Mouse (Mus musculus): ENCODE measurements around the gene Rab5b. TPM values are rescaled to one million over a fixed set of nuclear protein-coding genes. Genes with fewer than 3 reads are reported as not detected.
A peak's percentile ranks its signal among the peaks of the same experiment; 100 is the strongest.

Gene Rab5b
- polyA plus RNA-seq, 1 experiment from 2014 or later: 82.9 TPM

GRCm38 (mm10) chr10:128659490-128659889 is 36.6 kb downstream of the Rab5b start:
- H3K9ac ChIP-seq (ENCODE audit: low read length): no peak overlapping the region
- H3K4me1 ChIP-seq (ENCODE audit: control insufficient read depth, insufficient read depth, low read length): no peaks in the 10 kb centered on the region
- 55% methylated on average over 9 of the region's 9 CpGs for WGBS
- no peak for ATAC-seq (ENCODE audit: insufficient read depth, low FRiP score, low TSS enrichment)
- H3K27me3 ChIP-seq (ENCODE audit: control insufficient read depth, insufficient read depth, low read length): no peaks in the 10 kb centered on the region
- no peak overlapping the region for H3K4me2 ChIP-seq (ENCODE audit: low read depth)
- H3K4me3 ChIP-seq (ENCODE audit: low read depth, low read length): no peak overlapping the region
- no peaks in the 10 kb centered on the region for H3K9me3 ChIP-seq (ENCODE audit: control insufficient read depth, low read length)
- H3K36me3 ChIP-seq (ENCODE audit: control insufficient read depth, insufficient read depth, low read length): no peaks in the 10 kb centered on the region
- DNase-seq (ENCODE audit: low spot score): no peak
- H3K27ac ChIP-seq (ENCODE audit: low read depth, low read length): no peak overlapping the region

GRCm38 (mm10) chr10:128657844-128658243 is 38.2 kb downstream of the Rab5b start:
- H3K27me3 ChIP-seq (ENCODE audit: control insufficient read depth, insufficient read depth, low read length): no peaks in the 10 kb centered on the region
- no peak overlapping the region for H3K9ac ChIP-seq (ENCODE audit: low read length)
- H3K4me2 ChIP-seq (ENCODE audit: low read depth): no peak overlapping the region
- no peaks in the 10 kb centered on the region for H3K4me1 ChIP-seq (ENCODE audit: control insufficient read depth, insufficient read depth, low read length)
- H3K4me3 ChIP-seq (ENCODE audit: low read depth, low read length): no peak overlapping the region
- no peak overlapping the region for H3K27ac ChIP-seq (ENCODE audit: low read depth, low read length)
- ATAC-seq (ENCODE audit: insufficient read depth, low FRiP score, low TSS enrichment): no peak
- WGBS: 56% methylated on average over 9 of the region's 9 CpGs
- DNase-seq (ENCODE audit: low spot score): no peak
- no peaks in the 10 kb centered on the region for H3K36me3 ChIP-seq (ENCODE audit: control insufficient read depth, insufficient read depth, low read length)
- H3K9me3 ChIP-seq (ENCODE audit: control insufficient read depth, low read length): no peaks in the 10 kb centered on the region

- DNase-seq (ENCODE audit: low spot score): no peak
- Histone ChIP-seq H3K9me3 (ENCODE audit: control insufficient read depth, low read length) (no peaks in the 10 kb centered on the region), H3K4me2 (ENCODE audit: low read depth) (no peak overlapping the region), H3K27ac (ENCODE audit: low read depth, low read length) (no peak overlapping the region), H3K27me3 (ENCODE audit: control insufficient read depth, insufficient read depth, low read length) (no peaks in the 10 kb centered on the region), H3K4me1 (ENCODE audit: control insufficient read depth, insufficient read depth, low read length) (no peaks in the 10 kb centered on the region), H3K36me3 (ENCODE audit: control insufficient read depth, insufficient read depth, low read length) (no peaks in the 10 kb centered on the region), H3K9ac (ENCODE audit: low read length) (no peak overlapping the region), H3K4me3 (ENCODE audit: low read depth, low read length) (no peak overlapping the region)
- 89% methylated on average over 1 of the region's 1 CpGs for WGBS
- no peak for ATAC-seq (ENCODE audit: insufficient read depth, low FRiP score, low TSS enrichment)
Measured at GRCm38 (mm10) chr10:128656731-128657130, 39.3 kb downstream of the Rab5b start.

GRCm38 (mm10) chr10:128655254-128655653 is 40.8 kb downstream of the Rab5b start:
- no peaks in the 10 kb centered on the region for H3K36me3 ChIP-seq (ENCODE audit: control insufficient read depth, insufficient read depth, low read length)
- no peak overlapping the region for H3K4me2 ChIP-seq (ENCODE audit: low read depth)
- ATAC-seq (ENCODE audit: insufficient read depth, low FRiP score, low TSS enrichment) (no peak), DNase-seq (ENCODE audit: low spot score) (no peak)
- no peak overlapping the region for H3K4me3 ChIP-seq (ENCODE audit: low read depth, low read length)
- no peaks in the 10 kb centered on the region for H3K27me3 ChIP-seq (ENCODE audit: control insufficient read depth, insufficient read depth, low read length)
- no peak overlapping the region for H3K27ac ChIP-seq (ENCODE audit: low read depth, low read length)
- no peaks in the 10 kb centered on the region for H3K4me1 ChIP-seq (ENCODE audit: control insufficient read depth, insufficient read depth, low read length)
- H3K9ac ChIP-seq (ENCODE audit: low read length): no peak overlapping the region
- 84% methylated on average over 3 of the region's 3 CpGs for WGBS
- no peaks in the 10 kb centered on the region for H3K9me3 ChIP-seq (ENCODE audit: control insufficient read depth, low read length)

- Histone ChIP-seq H3K4me2 (ENCODE audit: low read depth) (no peak overlapping the region), H3K27me3 (ENCODE audit: control insufficient read depth, insufficient read depth, low read length) (no peaks in the 10 kb centered on the region), H3K4me1 (ENCODE audit: control insufficient read depth, insufficient read depth, low read length) (no peaks in the 10 kb centered on the region), H3K36me3 (ENCODE audit: control insufficient read depth, insufficient read depth, low read length) (no peaks in the 10 kb centered on the region), H3K9ac (ENCODE audit: low read length) (no peak overlapping the region), H3K27ac (ENCODE audit: low read depth, low read length) (no peak overlapping the region), H3K9me3 (ENCODE audit: control insufficient read depth, low read length) (no peaks in the 10 kb centered on the region), H3K4me3 (ENCODE audit: low read depth, low read length) (no peak overlapping the region)
- no peak for DNase-seq (ENCODE audit: low spot score)
- ATAC-seq (ENCODE audit: insufficient read depth, low FRiP score, low TSS enrichment): no peak
- 80% methylated on average over 4 of the region's 4 CpGs for WGBS
Measured at GRCm38 (mm10) chr10:128653866-128654265, 42.2 kb downstream of the Rab5b start.

- peaks cover 10% of the 10 kb centered on the region; the same call in 1 of the 2 replicates for H3K4me1 ChIP-seq (ENCODE audit: control insufficient read depth, insufficient read depth, low read length)
- 5% methylated on average over 12 of the region's 13 CpGs for WGBS
- DNase-seq (ENCODE audit: low spot score): peak; percentile 61
Measured at GRCm38 (mm10) chr10:128646139-128647089, 49.6 kb downstream of the Rab5b start.

GRCm38 (mm10) chr10:128645111-128646011 is 50.7 kb downstream of the Rab5b start, which contains the start of gene Ikzf4:
TSS of gene Ikzf4 (minus strand) at chr10:128645991.
- H3K27ac ChIP-seq (ENCODE audit: low read depth, low read length): peak within 1 kb of the TSS; percentile 63; the same call in 1 of the 2 replicates

More at GRCm38 (mm10) chr10:128646139-128647089, 49.6 kb downstream of the Rab5b start:
- no peaks in the 10 kb centered on the region for H3K36me3 ChIP-seq (ENCODE audit: control insufficient read depth, insufficient read depth, low read length)
- no peaks in the 10 kb centered on the region for H3K9me3 ChIP-seq (ENCODE audit: control insufficient read depth, low read length)
- ATAC-seq (ENCODE audit: insufficient read depth, low FRiP score, low TSS enrichment): peak; percentile 76
- peak overlapping the region; percentile 52 for H3K9ac ChIP-seq (ENCODE audit: low read length)
- H3K27me3 ChIP-seq (ENCODE audit: control insufficient read depth, insufficient read depth, low read length): no peaks in the 10 kb centered on the region
- 0 out of 2 replicates have a peak overlapping the region, but pooled peaks have one; percentile 39 for H3K27ac ChIP-seq (ENCODE audit: low read depth, low read length)
- peak overlapping the region; percentile 49 for H3K4me3 ChIP-seq (ENCODE audit: low read depth, low read length)
- peak overlapping the region; percentile 72 for H3K4me2 ChIP-seq (ENCODE audit: low read depth)

GRCm38 (mm10) chr10:128642749-128643148 is 53.3 kb downstream of the Rab5b start:
- ATAC-seq (ENCODE audit: insufficient read depth, low FRiP score, low TSS enrichment) (no peak), DNase-seq (ENCODE audit: low spot score) (no peak)
- Histone ChIP-seq H3K9me3 (ENCODE audit: control insufficient read depth, low read length) (no peaks in the 10 kb centered on the region), H3K27ac (ENCODE audit: low read depth, low read length) (no peak overlapping the region), H3K4me2 (ENCODE audit: low read depth) (no peak overlapping the region), H3K4me3 (ENCODE audit: low read depth, low read length) (no peak overlapping the region), H3K27me3 (ENCODE audit: control insufficient read depth, insufficient read depth, low read length) (no peaks in the 10 kb centered on the region), H3K36me3 (ENCODE audit: control insufficient read depth, insufficient read depth, low read length) (no peaks in the 10 kb centered on the region; the same call in 1 of the 2 replicates), H3K4me1 (ENCODE audit: control insufficient read depth, insufficient read depth, low read length) (peaks cover 10% of the 10 kb centered on the region; the same call in 1 of the 2 replicates), H3K9ac (ENCODE audit: low read length) (no peak overlapping the region)
- 90% methylated on average over 6 of the region's 6 CpGs for WGBS

More at GRCm38 (mm10) chr10:128645111-128646011, 50.7 kb downstream of the Rab5b start, which contains the start of gene Ikzf4:
- Histone ChIP-seq H3K9ac (ENCODE audit: low read length) (peak within 1 kb of the TSS; percentile 66), H3K9me3 (ENCODE audit: control insufficient read depth, low read length) (no peaks in the 10 kb centered on the region), H3K4me1 (ENCODE audit: control insufficient read depth, insufficient read depth, low read length) (peaks cover 10% of the 10 kb centered on the region; the same call in 1 of the 2 replicates), H3K4me2 (ENCODE audit: low read depth) (peak within 1 kb of the TSS; percentile 72), H3K36me3 (ENCODE audit: control insufficient read depth, insufficient read depth, low read length) (no peaks in the 10 kb centered on the region; the same call in 1 of the 2 replicates), H3K4me3 (ENCODE audit: low read depth, low read length) (peak within 1 kb of the TSS; percentile 49), H3K27me3 (ENCODE audit: control insufficient read depth, insufficient read depth, low read length) (no peaks in the 10 kb centered on the region)
- WGBS: 3% methylated on average over 35 of the region's 36 CpGs
- ATAC-seq (ENCODE audit: insufficient read depth, low FRiP score, low TSS enrichment): peak; percentile 76
- peak; percentile 56 for DNase-seq (ENCODE audit: low spot score)
